Mouse (Mus musculus) hematopoietic stem cell, adult 5-6 weeks (primary cell): ENCODE measurements around the gene Bmyc. TPM values are rescaled to one million over a fixed set of nuclear protein-coding genes. Genes with fewer than 3 reads are reported as not detected.
"Not testable (repeated sequence)": the region's sequence is repeated elsewhere in the genome, so short reads cannot be mapped to it uniquely, and the experiment has no call there.

ENCODE experiments used
- ATAC-seq, 2 experiments: fragments of 125-278 bp in 1 of 2; replicated peaks in 1 of 2; 2 replicates each; pipeline ENCODE4 v1.8.0; 2016 to 2017; ENCODE audit warnings: inconsistent platforms in 2 of 2, mild to moderate bottlenecking in 2 of 2, moderate number of reproducible peaks in 2 of 2, low read depth in 1 of 2, moderate TSS enrichment in 1 of 2; ENCODE audit not compliant: low FRiP score in 2 of 2, poor library complexity in 2 of 2, severe bottlenecking in 2 of 2, insufficient read depth in 1 of 2, low TSS enrichment in 1 of 2
- total RNA-seq: library from RNA; stranded (forward); fragments of 172-1452, 232-1000 nt; gene quantifications from 2 replicates; pipeline ENCODE4 v1.2.3, GENCODE M21; 2017

The Bmyc gene
- 6.4 and 11.8 TPM in 2 replicates for total RNA-seq

DNA sequence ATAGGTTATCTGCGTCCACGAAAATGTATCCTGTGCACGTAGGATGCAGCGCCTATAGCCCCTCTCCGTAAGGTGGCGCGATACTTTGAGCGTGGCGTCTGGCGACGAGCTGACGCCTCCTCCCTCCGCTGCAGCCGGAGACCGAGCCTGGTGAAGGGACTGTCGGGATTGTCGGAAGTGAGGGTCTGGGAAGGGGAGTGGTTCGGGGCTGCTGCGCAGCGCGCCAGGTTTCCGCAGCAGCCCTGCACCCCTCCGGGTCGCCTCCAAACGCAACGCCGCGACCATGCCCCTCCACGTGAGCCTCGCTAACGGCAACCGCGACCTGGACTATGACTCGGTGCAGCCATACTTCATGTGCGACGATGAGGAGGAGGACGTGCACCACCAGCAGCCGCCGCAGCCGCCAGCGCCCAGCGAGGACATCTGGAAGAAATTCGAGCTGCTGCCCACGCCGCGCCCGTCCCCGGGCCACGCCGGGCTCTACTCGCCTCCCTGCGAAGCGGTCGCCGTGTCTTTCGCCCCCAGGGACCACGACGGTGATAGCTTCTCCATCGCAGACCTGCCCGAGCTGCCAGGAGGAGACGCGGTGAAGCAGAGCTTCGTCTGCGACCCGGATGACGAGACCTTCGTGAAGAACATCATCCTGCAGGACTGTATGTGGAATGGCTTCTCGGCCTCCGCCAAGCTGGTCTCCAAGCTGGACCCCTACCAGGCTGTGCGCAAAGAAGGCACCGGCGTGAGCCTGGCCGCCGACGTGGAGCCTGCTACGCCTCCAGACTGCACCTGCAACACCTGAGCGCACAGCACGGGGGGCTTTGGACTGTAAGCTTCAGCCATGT, at the start of gene Bmyc:
Gene Bmyc (plus strand): TSS at position 97 of the 839 bp plus-strand sequence.
- ATAC-seq: peak; percentile 72 to 85

- ATAC-seq: no peak
Observed at GRCm38 (mm10) chr2:25657246-25657645, 49.3 kb upstream of the Bmyc start.

DNA sequence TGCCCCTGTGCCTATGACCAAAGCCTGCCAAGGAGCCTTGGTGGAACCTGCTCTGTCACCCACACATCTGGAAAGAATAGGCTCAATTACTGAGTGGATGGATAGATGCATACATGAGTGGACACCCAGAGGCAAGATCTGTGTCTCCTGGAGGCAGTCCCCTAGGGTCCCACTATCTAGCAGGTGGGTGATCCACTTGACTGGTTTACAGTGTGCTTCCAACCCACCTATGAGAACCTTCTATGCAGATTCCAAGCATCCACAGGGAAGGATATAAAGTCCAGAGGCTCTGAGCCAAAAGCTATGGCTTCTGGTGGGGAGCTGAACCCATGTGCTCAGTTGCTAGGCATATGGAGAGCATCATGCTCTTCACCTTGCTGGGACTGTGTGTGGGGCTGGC, 48.9 kb upstream of the Bmyc start, which contains the start of gene Lcn5:
Gene Lcn5 (plus strand): TSS at position 301 of the 400 bp plus-strand sequence.
- no peak for ATAC-seq

- no peak for ATAC-seq
Observed at GRCm38 (mm10) chr2:25660279-25660678, 46.3 kb upstream of the Bmyc start.

DNA sequence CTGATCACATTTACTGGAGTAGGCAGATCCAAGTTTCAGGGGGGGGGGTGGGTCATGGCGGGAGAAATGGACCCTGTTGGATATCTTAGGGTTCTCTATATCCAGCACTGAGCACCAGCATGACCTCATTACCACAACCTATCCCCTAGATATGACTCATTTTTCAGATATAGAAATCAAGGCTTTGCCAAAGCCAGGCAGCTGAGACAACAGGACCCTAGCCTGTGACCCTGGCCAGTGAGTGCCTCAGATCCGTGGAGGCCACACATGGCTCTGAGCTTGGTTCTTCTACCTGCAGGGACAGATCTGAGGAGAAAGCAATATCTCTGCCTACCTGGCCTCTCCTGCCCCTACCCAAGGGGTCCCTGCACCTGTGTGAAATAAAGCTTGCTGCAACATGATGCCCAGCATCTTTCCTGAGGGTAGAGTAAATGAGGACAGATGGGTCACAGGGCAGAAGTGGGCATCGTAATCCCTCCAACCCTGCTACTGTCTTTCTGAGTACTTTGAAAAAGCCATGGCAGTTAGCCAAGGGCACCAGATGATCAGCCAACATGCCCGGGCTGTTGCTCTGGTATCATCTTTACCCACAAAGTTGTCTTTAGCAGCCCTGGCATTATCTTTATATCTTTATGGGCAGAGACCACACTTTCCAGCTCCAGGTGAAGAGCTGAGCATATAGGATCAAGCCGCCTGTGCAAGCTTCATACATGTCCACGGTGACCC, 45.1 kb upstream of the Bmyc start:
- ATAC-seq: no peak

GRCm38 (mm10) chr2:25663511-25663910, 43.0 kb upstream of the Bmyc start:
- ATAC-seq: 0 out of 4 replicates have a peak, but pooled peaks of 1 of the 2 experiments have one; percentile 59

GRCm38 (mm10) chr2:25664125-25664524, 42.4 kb upstream of the Bmyc start:
- ATAC-seq: no peak

- ATAC-seq: no peak
Observed at GRCm38 (mm10) chr2:25666516-25666915, 40.0 kb upstream of the Bmyc start.

GRCm38 (mm10) chr2:25676486-25676885, 30.1 kb upstream of the Bmyc start, which contains the start of gene Lcn6:
Gene Lcn6, plus strand, starts transcription at chr2:25676786.
- ATAC-seq: no peak

- ATAC-seq: no peak
Observed at GRCm38 (mm10) chr2:25679559-25679958, 27.0 kb upstream of the Bmyc start.

- no peak for ATAC-seq
Observed at GRCm38 (mm10) chr2:25682426-25682825, 24.1 kb upstream of the Bmyc start, which contains the start of gene Lcn10. Gene Lcn10, plus strand, starts transcription at chr2:25682726.

- ATAC-seq: no peak
Observed at GRCm38 (mm10) chr2:25686941-25687340, 19.6 kb upstream of the Bmyc start.

DNA sequence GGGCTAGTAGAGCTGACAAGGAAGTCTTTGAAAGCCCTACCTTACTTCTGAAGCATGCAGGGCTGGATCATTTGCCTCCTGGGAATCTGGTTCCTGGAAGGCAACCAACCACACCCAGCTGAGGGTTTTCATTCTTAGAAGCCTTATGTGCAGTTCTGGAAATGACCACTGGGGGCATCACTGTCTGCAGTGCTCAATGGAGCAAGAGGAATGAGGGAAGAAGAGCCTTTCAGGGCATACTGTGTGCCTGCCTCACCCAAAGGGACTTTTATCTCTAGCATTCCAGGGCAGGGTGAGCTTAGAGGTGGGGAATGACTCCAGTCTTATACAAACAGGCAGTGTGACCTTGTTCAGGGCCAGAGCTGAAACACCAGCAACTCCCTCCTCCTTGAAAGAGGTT, 11.9 kb upstream of the Bmyc start:
- peak in 1 of 2 experiments; percentile 56; a peak in 2 of 4 replicates for ATAC-seq

- no peak for ATAC-seq
Observed at GRCm38 (mm10) chr2:25696951-25697350, 9.6 kb upstream of the Bmyc start.

DNA sequence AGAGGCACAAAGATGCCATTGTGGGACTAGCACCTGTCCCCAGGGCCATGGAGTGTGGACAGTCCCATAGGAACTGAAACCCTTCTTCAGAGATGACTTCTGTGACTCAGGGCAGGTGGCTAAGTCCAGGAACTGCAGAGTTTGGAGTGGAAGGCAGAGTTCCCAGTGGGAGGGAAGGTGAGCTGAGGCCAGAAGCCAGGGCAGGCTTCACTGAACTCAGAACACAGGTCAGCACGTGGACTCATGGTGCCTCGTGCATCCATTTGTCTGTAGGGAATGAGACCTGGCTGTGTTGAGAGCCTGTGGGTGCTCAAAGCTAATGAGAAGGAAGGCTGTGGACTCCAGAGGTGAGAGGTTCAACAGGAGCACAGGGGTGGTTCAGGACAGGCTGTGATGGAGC, 7.8 kb upstream of the Bmyc start:
- no peak for ATAC-seq

DNA sequence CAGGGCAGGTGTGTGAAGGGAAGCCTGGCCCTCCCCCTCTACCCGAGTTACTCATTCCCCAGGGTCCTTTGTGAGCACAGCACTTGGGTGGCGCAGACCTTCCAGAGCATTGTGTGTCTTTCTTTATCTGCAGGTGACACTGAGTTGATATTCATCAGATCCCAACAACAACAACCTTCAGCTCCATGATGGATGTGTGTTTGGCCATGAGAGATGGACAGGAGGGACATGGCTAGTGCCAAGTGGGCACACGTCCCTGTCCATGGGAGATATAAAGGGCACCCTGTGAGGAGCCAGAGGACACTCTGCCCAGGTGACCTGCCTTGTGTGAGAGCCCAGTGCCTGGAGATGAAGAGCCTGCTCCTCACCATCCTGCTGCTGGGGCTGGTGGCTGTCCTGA, 6.8 kb upstream of the Bmyc start, which contains the start of gene Obp2a:
Gene Obp2a (plus strand): TSS at position 301 of the 400 bp plus-strand sequence.
- not testable (repeated sequence) for ATAC-seq

DNA sequence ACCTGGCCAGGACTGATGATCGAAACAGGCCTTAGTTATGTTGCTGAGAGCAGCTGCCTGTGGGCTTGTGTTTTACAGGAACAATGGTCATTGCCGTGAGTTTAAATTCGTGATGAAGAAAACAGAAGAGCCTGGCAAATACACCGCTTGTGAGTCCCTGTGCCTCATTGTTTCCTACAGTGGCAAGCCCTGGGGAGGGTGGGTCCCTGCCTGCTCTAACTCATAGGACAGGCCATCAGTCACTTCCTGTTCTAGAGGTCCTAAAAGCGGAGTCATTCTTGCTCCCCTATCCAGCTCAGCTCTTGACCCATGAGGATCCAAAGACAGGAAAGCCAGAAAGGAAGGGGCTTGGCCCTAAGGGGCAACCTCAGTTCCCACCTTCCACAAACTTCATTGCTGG, 5.5 kb upstream of the Bmyc start:
- no peak for ATAC-seq

DNA sequence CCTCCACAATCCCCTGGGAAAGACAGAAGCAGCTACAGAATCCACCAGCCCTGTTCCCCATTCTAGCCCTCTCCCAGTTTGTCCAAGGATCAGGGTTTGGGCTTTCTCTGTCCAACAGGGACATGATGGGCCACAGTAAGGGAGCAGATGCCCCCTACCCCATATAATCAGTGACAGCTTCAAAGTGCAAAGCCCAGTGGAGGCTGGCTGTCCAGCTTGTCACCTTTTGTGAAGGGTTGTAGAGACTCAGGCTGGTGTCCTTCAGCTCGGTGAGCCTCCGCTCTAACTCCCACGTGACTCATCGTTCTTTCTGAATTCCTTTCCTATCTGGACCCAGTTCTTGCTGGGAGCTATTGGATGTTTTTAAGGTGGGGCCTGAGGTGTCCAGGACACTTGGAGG, 2.8 kb upstream of the Bmyc start:
- no peak for ATAC-seq
